Mouse (Mus musculus) limb, embryonic 14.5 days (tissue): ENCODE results near the gene Rbfox1. TPM values are rescaled to one million over a fixed set of nuclear protein-coding genes. Genes with fewer than 3 reads are reported as not detected.

Experiments
- ATAC-seq: fragments of 200-750 bp; cut with Nextera tagmentation; 2 replicates; pipeline ENCODE4 v1.8.0; 2017; ENCODE audit warnings: low read depth, moderate number of reproducible peaks, moderate TSS enrichment; ENCODE audit not compliant: low FRiP score
- DNase-seq: peaks from one replicate; pipeline ENCODE4 v3.0.0-alpha.2; 2015; ENCODE audit warnings: low spot score
- H3K27ac ChIP-seq: fragments of 300-500 bp; sonication (generic); replicated peaks from 2 replicates; pipeline ENCODE4 v1.5.1; 2014; ENCODE audit warnings: low read depth, mild to moderate bottlenecking, low read length, moderate library complexity, mixed read lengths
- H3K27me3 ChIP-seq: fragments of 300-500 bp; sonication (generic); 2 replicates; pipeline ENCODE4 v1.6.1; 2014; ENCODE audit warnings: low read length, mixed read lengths; ENCODE audit not compliant: control insufficient read depth, insufficient read depth
- H3K36me3 ChIP-seq: fragments of 300-500 bp; sonication (generic); 2 replicates; pipeline ENCODE4 v1.6.1; 2014; ENCODE audit warnings: mild to moderate bottlenecking, low read length, moderate library complexity, mixed read lengths; ENCODE audit not compliant: control insufficient read depth, insufficient read depth
- H3K4me1 ChIP-seq: fragments of 300-500 bp; sonication (generic); 2 replicates; pipeline ENCODE4 v1.6.1; 2014; ENCODE audit warnings: antibody characterized with exemption, low read length, mixed read lengths; ENCODE audit not compliant: control insufficient read depth, insufficient read depth
- H3K4me2 ChIP-seq: fragments of 300-500 bp; sonication (generic); replicated peaks from 2 replicates; pipeline ENCODE4 v1.6.1; 2014; ENCODE audit warnings: low read depth, mild to moderate bottlenecking, low read length, moderate library complexity; ENCODE audit not compliant: severe bottlenecking
- H3K4me3 ChIP-seq: fragments of 300-500 bp; sonication (generic); replicated peaks from 2 replicates; pipeline ENCODE4 v1.5.1; 2014; ENCODE audit warnings: low read length
- H3K9ac ChIP-seq: fragments of 300-500 bp; sonication (generic); 2 replicates; pipeline ENCODE4 v1.6.1; 2014; ENCODE audit warnings: mild to moderate bottlenecking, low read depth, low read length, moderate library complexity; ENCODE audit not compliant: severe bottlenecking
- H3K9me3 ChIP-seq: fragments of 300-500 bp; sonication (generic); 2 replicates; pipeline ENCODE4 v1.6.1; 2016; ENCODE audit warnings: low read length; ENCODE audit not compliant: control insufficient read depth
- POLR2A ChIP-seq: fragments of 200-500 bp; IDR thresholded peaks from 2 replicates; pipeline ENCODE4 v1.8.0; 2012; ENCODE audit warnings: inconsistent platforms, mild to moderate bottlenecking, moderate library complexity, borderline replicate concordance; ENCODE audit not compliant: insufficient read depth, insufficient read length; ENCODE audit errors: extremely low read depth
- WGBS: fragments of 180-500 bp; shearing (Covaris S2); extraction: QIAGEN DNeasy Blood & Tissue Kit; methylation state at CpG from one replicate; pipeline ENCODE4 v1.1.7; 2014; 5-methylcytosine and 5-hydroxymethylcytosine counted together
- polyA plus RNA-seq, 2 experiments: library from polyadenylated mRNA; depleted of rRNA in 1 of 2; stranded (reverse) in 1 of 2; unstranded in 1 of 2; fragments of >200 nt; fragmentation: Nextera tagmentation in 1 of 2; extraction: Ambion mirVana in 1 of 2; gene quantifications; 2 replicates each; pipeline versions ENCODE4 v1.2.1 to v1.2.3; 2012 to 2014

The Rbfox1 gene
- polyA plus RNA-seq, 2 experiments = 3.8 to 6.0 TPM

DNA sequence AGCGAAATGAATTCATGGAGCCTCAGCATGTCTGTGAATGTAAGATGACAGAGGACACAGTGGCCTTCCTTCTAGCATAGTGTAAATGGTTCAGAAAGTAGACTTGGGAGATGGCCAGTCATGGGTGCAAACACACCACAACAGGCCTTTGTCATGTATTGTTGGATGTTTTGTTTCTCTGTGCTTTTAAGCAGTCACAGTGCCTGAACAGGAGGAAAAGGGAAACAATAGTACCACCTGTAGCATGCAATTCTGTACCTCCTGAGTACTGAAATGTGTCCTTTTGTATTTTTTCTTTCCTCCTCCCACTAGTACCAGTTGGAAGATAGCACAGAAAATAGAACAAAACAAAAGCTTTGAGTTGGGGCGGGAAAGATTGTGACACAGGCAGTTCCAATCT, 968.6 kb downstream of the Rbfox1 start:
- H3K27ac ChIP-seq = no peak overlapping the region
- TF ChIP-seq POLR2A = no peak
- WGBS = 93% methylated on average over 2 of the region's 2 CpGs

DNA sequence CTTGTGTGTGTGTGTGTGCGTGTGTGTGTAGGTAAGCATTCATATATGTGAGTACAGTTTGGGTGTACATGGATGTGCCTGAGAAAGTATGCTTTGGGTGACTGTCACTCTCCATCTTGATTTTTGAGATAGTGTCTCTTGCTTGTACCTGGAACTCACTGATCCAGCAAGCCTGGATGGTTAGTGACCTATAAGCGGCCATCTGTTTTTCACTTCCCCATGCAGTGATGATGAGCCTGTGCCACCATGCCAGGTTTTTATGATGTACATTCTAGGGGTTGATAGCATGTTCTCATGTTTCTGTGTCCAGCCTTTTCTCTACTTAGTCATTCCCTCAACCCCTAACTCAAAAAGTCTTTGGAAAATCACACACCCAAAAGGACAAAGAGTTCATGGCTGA, 976.5 kb downstream of the Rbfox1 start:
- Histone ChIP-seq H3K9me3 (no peaks in the 10 kb centered on the region), H3K4me1 (no peaks in the 10 kb centered on the region), H3K4me3 (no peak overlapping the region), H3K9ac (no peak overlapping the region), H3K4me2 (no peak overlapping the region), H3K36me3 (no peaks in the 10 kb centered on the region), H3K27me3 (no peaks in the 10 kb centered on the region), H3K27ac (no peak overlapping the region)
- no peak for ATAC-seq
- no peak for TF ChIP-seq POLR2A
- WGBS = 94% methylated on average over 2 of the region's 2 CpGs
- DNase-seq = no peak

More for the DNA sequence above, 968.6 kb downstream of the Rbfox1 start:
- Histone ChIP-seq H3K9ac (no peak overlapping the region), H3K36me3 (no peaks in the 10 kb centered on the region), H3K4me3 (no peak overlapping the region), H3K27me3 (no peaks in the 10 kb centered on the region), H3K4me2 (no peak overlapping the region), H3K4me1 (no peaks in the 10 kb centered on the region), H3K9me3 (no peaks in the 10 kb centered on the region)
- DNase-seq (no peak), ATAC-seq (no peak)

DNA sequence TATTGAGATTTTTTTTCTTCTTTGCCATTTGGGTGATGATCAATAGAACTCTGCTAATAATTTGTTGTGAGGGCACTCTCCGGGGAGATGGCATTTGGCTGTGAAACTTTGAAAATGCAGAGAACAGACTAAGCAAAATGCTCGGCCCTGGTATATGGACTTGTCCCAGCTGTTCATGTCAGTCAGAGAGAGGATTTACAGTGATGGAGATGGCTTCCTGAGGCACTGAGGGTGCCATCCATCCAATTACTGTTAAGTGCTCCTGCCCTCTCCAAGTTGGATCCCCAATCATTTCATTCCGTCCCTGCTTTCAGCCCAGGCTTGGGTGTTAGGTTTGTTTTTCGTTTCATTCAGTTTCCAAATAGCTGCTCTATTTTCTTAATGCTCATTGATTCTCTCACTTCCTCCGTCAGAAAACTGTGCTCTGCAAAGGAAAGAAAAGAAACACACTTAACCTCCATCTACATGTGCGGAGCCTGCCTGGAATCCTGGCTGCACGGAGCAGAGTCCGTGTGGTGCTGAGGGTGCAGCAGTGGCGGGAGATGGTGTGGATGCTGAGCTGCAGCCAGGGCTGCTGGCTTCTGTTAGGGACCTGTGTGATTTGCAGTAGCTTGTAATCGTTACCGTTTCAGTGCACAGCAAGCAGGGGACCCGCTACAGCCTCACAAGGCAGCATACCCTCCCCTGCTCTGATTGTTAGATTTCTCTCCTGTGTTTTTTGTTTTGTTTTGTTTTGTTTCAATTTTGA, 997.7 kb downstream of the Rbfox1 start:
- Histone ChIP-seq H3K27ac (no peak overlapping the region), H3K27me3 (no peaks in the 10 kb centered on the region), H3K4me2 (0 out of 2 replicates have a peak overlapping the region, but pooled peaks have one; percentile 5), H3K9ac (no peak overlapping the region), H3K36me3 (no peaks in the 10 kb centered on the region), H3K4me1 (no peaks in the 10 kb centered on the region), H3K4me3 (no peak overlapping the region), H3K9me3 (no peaks in the 10 kb centered on the region)
- DNase-seq (no peak), ATAC-seq (no peak)
- no peak for TF ChIP-seq POLR2A
- WGBS = 25% methylated on average over 12 of the region's 12 CpGs

DNA sequence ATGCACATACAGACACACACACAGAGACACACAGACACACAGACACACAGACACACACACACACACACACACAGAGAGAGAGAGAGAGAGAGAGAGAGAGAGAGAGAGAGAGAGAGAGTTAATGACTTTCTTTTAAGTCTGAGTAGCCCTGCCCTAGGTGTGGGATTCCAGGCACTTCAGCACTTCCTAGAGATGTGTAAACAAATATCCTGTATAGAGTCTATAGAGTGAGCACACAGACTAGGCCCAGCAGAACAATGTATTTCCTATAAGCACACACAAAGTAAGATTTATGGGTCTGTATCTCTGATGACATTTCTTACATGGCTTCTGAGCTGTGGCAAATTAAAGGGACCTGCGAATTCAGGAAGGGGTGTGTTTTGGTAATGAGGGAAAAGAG, 998.6 kb downstream of the Rbfox1 start:
- TF ChIP-seq POLR2A = no peak
- H3K27ac ChIP-seq = no peak overlapping the region
- H3K27me3 ChIP-seq = no peaks in the 10 kb centered on the region
- no peaks in the 10 kb centered on the region for H3K36me3 ChIP-seq
- H3K4me1 ChIP-seq = no peaks in the 10 kb centered on the region
- H3K4me2 ChIP-seq = no peak overlapping the region
- H3K9ac ChIP-seq = no peak overlapping the region
- no peaks in the 10 kb centered on the region for H3K9me3 ChIP-seq
- no peak for DNase-seq
- H3K4me3 ChIP-seq = no peak overlapping the region
- 28% methylated on average over 1 of the region's 1 CpGs for WGBS
- ATAC-seq = no peak

DNA sequence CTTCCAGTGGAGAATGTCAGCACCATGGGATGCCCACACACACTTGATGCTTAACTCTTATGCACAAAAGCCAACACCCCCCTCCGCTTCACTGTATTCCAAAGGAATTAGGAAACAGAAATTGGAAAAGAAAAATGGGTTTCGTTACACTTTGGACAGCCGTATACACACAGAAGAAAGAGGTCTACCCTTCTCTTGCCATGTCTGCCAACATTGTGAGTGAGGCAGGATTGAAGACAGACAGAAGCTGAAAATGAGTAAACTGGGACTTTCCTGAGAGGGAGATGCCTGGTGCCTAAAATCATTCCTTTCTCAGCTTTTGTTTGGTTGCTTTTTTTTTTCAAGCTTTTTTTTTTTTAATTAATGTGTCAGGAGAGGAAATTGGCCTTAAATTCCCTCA, 1000.5 kb downstream of the Rbfox1 start:
- Histone ChIP-seq H3K27me3 (no peaks in the 10 kb centered on the region), H3K36me3 (no peaks in the 10 kb centered on the region), H3K27ac (no peak overlapping the region), H3K4me2 (no peak overlapping the region), H3K9me3 (no peaks in the 10 kb centered on the region), H3K4me3 (no peak overlapping the region), H3K9ac (no peak overlapping the region), H3K4me1 (no peaks in the 10 kb centered on the region)
- no peak for DNase-seq
- WGBS = 66% methylated on average over 3 of the region's 3 CpGs
- no peak for ATAC-seq
- TF ChIP-seq POLR2A = no peak

DNA sequence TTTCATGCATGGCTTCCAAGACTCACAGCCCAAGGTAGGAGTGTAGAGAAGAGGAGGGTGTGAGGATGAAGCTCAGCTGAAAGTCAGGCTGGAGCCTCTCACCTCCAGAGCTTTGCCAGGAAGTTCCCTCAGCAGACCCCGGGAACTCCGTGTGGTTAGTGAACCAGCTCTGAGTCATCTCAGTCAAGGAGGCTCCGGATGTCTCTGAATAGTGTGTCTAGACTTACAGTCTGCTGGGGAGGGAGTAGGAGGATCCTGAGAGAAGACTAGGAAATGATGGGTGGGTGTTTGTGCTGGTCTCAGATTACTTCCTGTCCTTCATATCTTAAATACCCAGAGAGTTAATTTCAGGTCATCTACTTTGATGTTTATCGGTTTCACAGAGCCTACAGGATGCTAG, 1004.1 kb downstream of the Rbfox1 start:
- Histone ChIP-seq H3K4me1 (no peaks in the 10 kb centered on the region), H3K4me2 (no peak overlapping the region), H3K36me3 (no peaks in the 10 kb centered on the region), H3K9me3 (no peaks in the 10 kb centered on the region), H3K27me3 (no peaks in the 10 kb centered on the region), H3K27ac (no peak overlapping the region), H3K9ac (no peak overlapping the region), H3K4me3 (no peak overlapping the region)
- 65% methylated on average over 4 of the region's 4 CpGs for WGBS
- no peak for TF ChIP-seq POLR2A
- ATAC-seq = no peak
- no peak for DNase-seq
